ENCODE assay signal across 8 mouse cellular contexts in the genomic region with DNA sequence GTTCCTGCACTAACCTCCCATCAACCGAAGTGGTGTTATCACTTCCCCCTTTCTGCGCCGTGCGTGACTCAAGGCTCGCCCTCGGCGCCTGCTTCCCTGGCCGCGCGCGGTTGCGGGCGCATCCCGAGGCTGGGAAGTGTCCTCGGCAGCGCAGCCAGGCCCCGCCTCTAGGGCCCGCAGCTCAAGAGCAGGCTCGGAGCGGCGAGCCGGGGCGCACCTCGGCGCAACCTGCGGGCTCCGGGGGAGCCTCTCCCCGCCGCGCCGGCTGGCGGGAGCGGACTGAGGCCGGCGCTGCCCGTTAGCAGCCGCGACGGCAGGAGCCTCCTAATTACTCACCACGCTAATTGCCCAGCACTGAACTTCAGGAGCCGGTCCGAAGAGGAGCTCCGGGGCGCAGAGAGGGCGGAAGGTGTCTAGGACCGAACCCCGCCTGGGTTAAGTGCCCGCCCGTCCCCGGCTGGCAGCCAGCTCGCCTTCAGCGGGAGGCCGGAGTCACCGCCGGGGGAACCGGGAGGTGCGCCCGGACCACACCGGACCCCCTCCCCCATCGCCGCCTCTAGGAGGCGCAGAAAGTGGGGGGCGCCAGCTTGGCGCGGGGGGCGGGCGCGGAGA. TPM values are rescaled to one million over a fixed set of nuclear protein-coding genes. Genes with fewer than 3 reads are reported as not detected.
DNase-seq lines count a peak whose midpoint lies in the region; ATAC-seq and TF ChIP-seq lines count a peak whose summit lies in the region.

TSS of gene Plekha6 (plus strand) at position 391 of the 612 bp plus-strand sequence.

- H3K9ac ChIP-seq in intestine, postnatal 0 days (ENCODE audit: low read depth, low read length), result peak within 1 kb of the TSS; percentile 78
- H3K9ac ChIP-seq in liver, embryonic 11.5 days (ENCODE audit: low read depth, low read length), result peak within 1 kb of the TSS; percentile 40
- peak within 1 kb of the TSS; percentile 58 for H3K9ac ChIP-seq in neural tube, embryonic 11.5 days (ENCODE audit: low read length)

- no peaks in the 10 kb centered on the region for H3K9me3 ChIP-seq in intestine, postnatal 0 days (ENCODE audit: control insufficient read depth)
- H3K9me3 ChIP-seq in liver, embryonic 11.5 days (ENCODE audit: control insufficient read depth, low read length), result no peaks in the 10 kb centered on the region
- H3K9me3 ChIP-seq in neural tube, embryonic 11.5 days (ENCODE audit: control insufficient read depth, low read length), result no peaks in the 10 kb centered on the region

- peak; percentile 68 for ATAC-seq in intestine, postnatal 0 days
- no peak; the same call in 1 of the 2 replicates for ATAC-seq in liver, embryonic 11.5 days (replicated peaks; ENCODE audit: low FRiP score)
- peak; percentile 55 for ATAC-seq in neural tube, embryonic 11.5 days (ENCODE audit: insufficient read depth, low FRiP score, low TSS enrichment)

- peak within 1 kb of the TSS; percentile 72 for H3K4me3 ChIP-seq in left cerebral cortex, adult 2 months
- H3K4me3 ChIP-seq in bone marrow, adult 2 months (replicated peaks; ENCODE audit: control insufficient read depth, low read depth, low read length), result peak within 1 kb of the TSS; percentile 33
- H3K4me3 ChIP-seq in intestine, postnatal 0 days (ENCODE audit: low read depth, low read length), result peak within 1 kb of the TSS; percentile 71
- peak within 1 kb of the TSS; percentile 57 for H3K4me3 ChIP-seq in liver, embryonic 11.5 days (ENCODE audit: low read depth, low read length)
- peak within 1 kb of the TSS; percentile 50 for H3K4me3 ChIP-seq in neural tube, embryonic 11.5 days (ENCODE audit: low read depth, low read length)

- TF ChIP-seq POLR2A in bone marrow, adult 2 months (IDR thresholded peaks at IDR 0.05; ENCODE audit: borderline replicate concordance, control insufficient read depth, low read depth, low read length), result no peak

- H3K27ac ChIP-seq in left cerebral cortex, adult 2 months, result 0 out of 2 replicates have a peak within 1 kb of the TSS, but pooled peaks have one; percentile 19
- H3K27ac ChIP-seq in bone marrow, adult 2 months (ENCODE audit: control insufficient read depth, insufficient read depth, low read depth, low read length, poor library complexity), result no peak within 1 kb of the TSS
- H3K27ac ChIP-seq in intestine, postnatal 0 days (ENCODE audit: low read depth, low read length), result peak within 1 kb of the TSS; percentile 88
- H3K27ac ChIP-seq in liver, embryonic 11.5 days (ENCODE audit: low read depth, low read length), result no peak within 1 kb of the TSS
- no peak within 1 kb of the TSS for H3K27ac ChIP-seq in neural tube, embryonic 11.5 days (ENCODE audit: low read depth, low read length)

- no peaks in the 10 kb centered on the region for H3K27me3 ChIP-seq in intestine, postnatal 0 days (replicated peaks; ENCODE audit: control insufficient read depth, insufficient read depth, low read length)
- H3K27me3 ChIP-seq in liver, embryonic 11.5 days (replicated peaks; ENCODE audit: control insufficient read depth, insufficient read depth, low read length), result peaks cover 73% of the 10 kb centered on the region
- peaks cover 37% of the 10 kb centered on the region for H3K27me3 ChIP-seq in neural tube, embryonic 11.5 days (ENCODE audit: control insufficient read depth, insufficient read depth, low read length)

- H3K4me1 ChIP-seq in bone marrow, adult 2 months (ENCODE audit: control insufficient read depth, insufficient read depth, low read length), result no peaks in the 10 kb centered on the region; the same call in 1 of the 2 replicates
- peaks cover 10% of the 10 kb centered on the region; the same call in 1 of the 2 replicates for H3K4me1 ChIP-seq in intestine, postnatal 0 days (replicated peaks; ENCODE audit: control insufficient read depth, insufficient read depth, low read length)
- H3K4me1 ChIP-seq in liver, embryonic 11.5 days (replicated peaks; ENCODE audit: control insufficient read depth, insufficient read depth, low read length), result 0 out of 2 replicates have a peak, but pooled peaks cover 9% of the 10 kb centered on the region
- 0 out of 2 replicates have a peak, but pooled peaks cover 7% of the 10 kb centered on the region for H3K4me1 ChIP-seq in neural tube, embryonic 11.5 days (ENCODE audit: control insufficient read depth, insufficient read depth, low read length)

- intact Hi-C loops in left cerebral cortex, adult 2 months (cut with DNase I), result no loop called here

- no peak for DNase-seq in left cerebral cortex, adult 2 months (ENCODE audit: extremely low spot score in 1 of 2, low spot score in 2 of 2)
- DNase-seq in left cerebral cortex, adult 9 months (ENCODE audit: low spot score in 2 of 2), result no peak
- no peak for DNase-seq in gonadal fat pad, adult 2 months (ENCODE audit: low read depth)
- peak; percentile 55 for DNase-seq in liver, embryonic 11.5 days (ENCODE audit: low spot score)
- peak; percentile 70 for DNase-seq in neural tube, embryonic 11.5 days (ENCODE audit: low spot score)
- DNase-seq in right cerebral cortex, postnatal 36 days (ENCODE audit: low spot score in 2 of 2), result no peak

- no peaks in the 10 kb centered on the region for H3K36me3 ChIP-seq in intestine, postnatal 0 days (ENCODE audit: control insufficient read depth, insufficient read depth)
- H3K36me3 ChIP-seq in liver, embryonic 11.5 days (ENCODE audit: control insufficient read depth, insufficient read depth, low read length), result no peaks in the 10 kb centered on the region
- no peaks in the 10 kb centered on the region for H3K36me3 ChIP-seq in neural tube, embryonic 11.5 days (ENCODE audit: control insufficient read depth, insufficient read depth, low read length)

- H3K4me2 ChIP-seq in intestine, postnatal 0 days (replicated peaks; ENCODE audit: low read depth), result peak within 1 kb of the TSS; percentile 90
- H3K4me2 ChIP-seq in liver, embryonic 11.5 days, result peak within 1 kb of the TSS; percentile 90
- peak within 1 kb of the TSS; percentile 99 for H3K4me2 ChIP-seq in neural tube, embryonic 11.5 days (ENCODE audit: low read depth)

- no peak; the same call in 1 of the 2 replicates for TF ChIP-seq CTCF in left cerebral cortex, adult 2 months (IDR thresholded peaks at IDR 0.05)
- TF ChIP-seq CTCF in bone marrow, adult 2 months (IDR thresholded peaks at IDR 0.05; ENCODE audit: control insufficient read depth, insufficient read depth, low read length), result no peak
- TF ChIP-seq CTCF in intestine, postnatal 0 days (IDR thresholded peaks at IDR 0.05; ENCODE audit: low read depth), result peak; percentile 34

- under 1% methylated on average over 68 of the region's 68 CpGs for WGBS in bone marrow, adult 2 months
- WGBS in intestine, postnatal 0 days, result under 1% methylated on average over 68 of the region's 68 CpGs
- under 1% methylated on average over 66 of the region's 68 CpGs for WGBS in liver, embryonic 11.5 days
- WGBS in neural tube, embryonic 11.5 days, result under 1% methylated on average over 67 of the region's 68 CpGs

RNA-seq across cellular contexts. Expression of gene Plekha6, which starts in this region (rescaled TPM):
- 10 to 100 TPM; 94.2 to 96.3 TPM for total RNA-seq in left cerebral cortex, adult 2 months (2021)
- 0.84 and 2.1 TPM in 2 replicates for polyA plus RNA-seq in bone marrow, adult 2 months (2011; ENCODE audit: insufficient read depth, insufficient read length, low replicate concordance, missing spikeins)
- 38.5 and 46.7 TPM in 2 replicates for polyA plus RNA-seq in gonadal fat pad, adult 2 months (2012; rRNA removed)
- 7.5 and 8.0 TPM in 2 replicates for polyA plus RNA-seq in intestine, postnatal 0 days (2015; fragmentation: Nextera tagmentation; extraction: Ambion mirVana)
- 4.1 and 4.3 TPM in 2 replicates for polyA plus RNA-seq in liver, embryonic 11.5 days (2014; fragmentation: Nextera tagmentation; extraction: Ambion mirVana)
- 12.5 and 15.2 TPM in 2 replicates for polyA plus RNA-seq in neural tube, embryonic 11.5 days (2014; fragmentation: Nextera tagmentation; extraction: Ambion mirVana)

Comparison
In these comparisons a context has a peak if more than half of its experiments do, and no peak if none do; other contexts are left out.
1. DNase-seq: peak in liver, embryonic 11.5 days (single experiment) and neural tube, embryonic 11.5 days (single experiment); none in left cerebral cortex, adult 2 months (0 of 2), left cerebral cortex, adult 9 months (0 of 2), gonadal fat pad, adult 2 months (single experiment) and right cerebral cortex, postnatal 36 days (0 of 2).
2. H3K27ac ChIP-seq: peak in left cerebral cortex, adult 2 months (single experiment) and intestine, postnatal 0 days (single experiment); none in bone marrow, adult 2 months (single experiment), liver, embryonic 11.5 days (single experiment) and neural tube, embryonic 11.5 days (single experiment).
3. Peak in every context shown above with its lines, with median percentiles within 50 percentile points of each other: H3K4me3 ChIP-seq, H3K4me2 ChIP-seq and H3K9ac ChIP-seq.